Mouse (Mus musculus) lung, postnatal 0 days (tissue): ENCODE measurements around the gene Barx1. TPM values are rescaled to one million over a fixed set of nuclear protein-coding genes. Genes with fewer than 3 reads are reported as not detected.

Source experiments
- ATAC-seq: fragments of 200-750 bp; cut with Nextera tagmentation; 2 replicates; pipeline ENCODE4 v1.8.0; 2017; ENCODE audit warnings: moderate library complexity
- DNase-seq: peaks from one replicate; pipeline ENCODE4 v3.0.0-alpha.2; 2016; ENCODE audit warnings: low spot score
- H3K27ac ChIP-seq: fragments of 300-500 bp; sonication (generic); 2 replicates; pipeline ENCODE4 v1.5.1; 2014; ENCODE audit warnings: antibody characterized with exemption, mild to moderate bottlenecking, low read length, mixed read lengths
- H3K27me3 ChIP-seq: fragments of 300-500 bp; sonication (generic); replicated peaks from 2 replicates; pipeline ENCODE4 v1.6.1; 2014; ENCODE audit warnings: low read length, mixed read lengths; ENCODE audit not compliant: insufficient read depth
- H3K36me3 ChIP-seq: fragments of 300-500 bp; sonication (generic); 2 replicates; pipeline ENCODE4 v1.6.1; 2014; ENCODE audit warnings: low read length, mixed read lengths; ENCODE audit not compliant: insufficient read depth
- H3K4me1 ChIP-seq: fragments of 300-500 bp; sonication (generic); 2 replicates; pipeline ENCODE4 v1.6.1; 2014; ENCODE audit warnings: antibody characterized with exemption, low read depth, low read length, mixed read lengths; ENCODE audit not compliant: insufficient read depth
- H3K4me2 ChIP-seq: fragments of 300-500 bp; sonication (generic); replicated peaks from 2 replicates; pipeline ENCODE4 v1.6.1; 2014; ENCODE audit warnings: low read depth, mild to moderate bottlenecking, low read length, moderate library complexity, mixed read lengths
- H3K4me3 ChIP-seq: fragments of 300-500 bp; sonication (generic); 2 replicates; pipeline ENCODE4 v1.5.1; 2014; ENCODE audit warnings: low read depth, low read length
- H3K9ac ChIP-seq: fragments of 300-500 bp; sonication (generic); replicated peaks from 2 replicates; pipeline ENCODE4 v1.6.1; 2014; ENCODE audit warnings: low read depth, mild to moderate bottlenecking
- H3K9me3 ChIP-seq: fragments of 300-500 bp; sonication (generic); 2 replicates; pipeline ENCODE4 v1.6.1; 2016; ENCODE audit warnings: low read length, mixed read lengths
- CTCF ChIP-seq: IDR thresholded peaks from 2 replicates; pipeline ENCODE4 v1.5.1; 2016; ENCODE audit warnings: antibody characterized with exemption, mild to moderate bottlenecking
- EP300 ChIP-seq: IDR thresholded peaks from 2 replicates; pipeline ENCODE4 v1.6.1; 2016; ENCODE audit warnings: antibody characterized with exemption, mild to moderate bottlenecking, control low read depth
- WGBS: fragments of 180-500 bp; shearing (Covaris S2); extraction: QIAGEN DNeasy Blood & Tissue Kit; methylation state at CpG from one replicate; pipeline ENCODE4 v1.1.7; 2014; 5-methylcytosine and 5-hydroxymethylcytosine counted together
- polyA plus RNA-seq: library from polyadenylated mRNA; unstranded; fragments of >200 nt; fragmentation: Nextera tagmentation; extraction: Ambion mirVana; gene quantifications from 2 replicates; pipeline ENCODE4 v1.2.1, GENCODE M21; 2015

Gene Barx1
- polyA plus RNA-seq, 1 experiment from 2014 or later: not detected

DNA sequence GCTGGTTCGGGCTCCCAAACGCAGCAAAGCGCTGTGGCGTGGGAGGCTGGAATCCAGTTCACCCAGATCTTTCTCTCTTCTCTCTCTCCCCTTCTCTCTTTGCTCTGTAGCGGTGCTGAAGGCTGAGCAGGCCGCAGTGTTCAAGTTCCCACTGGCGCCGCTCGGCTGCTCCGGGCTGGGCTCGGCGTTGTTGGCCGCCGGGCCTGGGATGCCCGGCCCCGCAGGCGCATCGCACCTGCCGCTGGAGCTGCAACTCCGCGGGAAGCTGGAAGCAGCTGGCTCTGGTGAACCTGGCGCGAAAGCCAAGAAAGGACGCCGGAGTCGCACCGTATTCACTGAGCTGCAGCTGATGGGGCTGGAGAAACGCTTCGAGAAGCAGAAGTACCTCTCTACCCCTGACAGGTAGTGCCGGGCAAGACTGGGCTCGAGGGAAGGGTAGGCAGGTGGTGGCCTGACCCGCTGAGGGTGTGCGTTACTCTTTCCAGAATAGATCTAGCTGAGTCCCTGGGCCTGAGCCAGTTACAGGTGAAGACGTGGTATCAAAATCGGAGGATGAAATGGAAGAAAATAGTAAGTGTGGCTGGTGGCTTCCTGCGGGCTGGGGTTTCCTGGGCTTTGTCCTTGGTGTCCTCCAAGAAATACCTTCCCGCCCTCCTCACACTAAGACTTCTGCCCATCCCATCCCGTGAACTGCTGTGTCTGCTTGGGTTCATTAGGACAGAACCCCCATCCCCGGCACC, 2.3 kb downstream of the Barx1 start:
- WGBS: 2% methylated on average over 39 of the region's 39 CpGs
- H3K4me1 ChIP-seq: peaks cover 3% of the 10 kb centered on the region

DNA sequence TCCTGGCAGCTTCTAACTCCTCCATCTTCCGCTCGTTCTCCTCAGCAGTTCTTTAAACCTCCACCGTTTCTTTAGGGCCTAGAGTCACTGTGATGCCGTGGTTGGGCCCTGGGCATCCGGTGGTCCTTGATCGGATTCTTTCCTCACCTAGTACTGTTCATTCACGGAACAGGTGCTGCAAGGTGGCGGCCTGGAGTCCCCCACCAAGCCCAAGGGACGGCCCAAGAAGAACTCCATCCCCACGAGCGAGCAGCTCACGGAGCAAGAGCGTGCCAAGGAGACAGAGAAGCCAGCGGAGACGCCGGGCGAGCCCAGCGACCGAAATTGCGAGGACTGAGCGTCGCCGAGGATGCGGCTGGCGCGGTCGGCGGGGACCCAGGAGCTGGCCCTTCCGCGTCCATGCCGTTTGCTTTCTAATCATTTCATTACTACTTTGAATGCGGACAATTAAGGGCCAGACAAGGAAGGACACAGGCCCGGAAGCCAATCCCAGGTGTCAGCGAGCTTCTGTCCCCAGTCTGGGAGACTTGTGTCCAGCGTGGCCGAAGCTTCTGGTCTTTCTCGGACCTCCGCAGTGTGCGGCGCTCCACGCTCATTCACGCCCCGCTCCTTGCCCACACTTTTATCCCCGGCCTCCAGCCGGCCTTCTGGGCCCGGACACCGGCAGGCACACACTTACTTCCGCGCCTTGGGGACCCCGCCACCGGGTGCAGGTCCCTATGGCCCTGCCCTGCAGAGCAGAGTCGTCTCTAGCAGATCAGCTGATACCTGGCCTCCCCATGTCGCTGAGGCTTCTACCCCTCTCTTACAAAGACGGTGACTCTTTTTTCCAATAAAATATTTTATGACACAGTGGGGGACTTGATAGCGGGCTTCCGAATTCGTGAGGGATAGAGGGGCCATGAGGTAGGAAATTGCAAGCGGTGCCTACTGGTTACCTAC, 3.1 kb downstream of the Barx1 start:
- H3K4me1 ChIP-seq: peaks cover 3% of the 10 kb centered on the region
- H3K9ac ChIP-seq: no peak overlapping the region
- 0 out of 2 replicates have a peak overlapping the region, but pooled peaks have one; percentile 5 for H3K4me2 ChIP-seq
- no peaks in the 10 kb centered on the region for H3K9me3 ChIP-seq
- H3K27me3 ChIP-seq: peaks cover 86% of the 10 kb centered on the region
- no peaks in the 10 kb centered on the region for H3K36me3 ChIP-seq
- ATAC-seq: no peak
- no peak for DNase-seq
- H3K4me3 ChIP-seq: no peak overlapping the region
- 4% methylated on average over 58 of the region's 58 CpGs for WGBS
- TF ChIP-seq EP300: no peak
- TF ChIP-seq CTCF: no peak
- no peak overlapping the region for H3K27ac ChIP-seq

More for the DNA sequence above, 2.3 kb downstream of the Barx1 start:
- H3K36me3 ChIP-seq: no peaks in the 10 kb centered on the region
- H3K27ac ChIP-seq: no peak overlapping the region
- H3K9ac ChIP-seq: no peak overlapping the region
- peaks cover 88% of the 10 kb centered on the region for H3K27me3 ChIP-seq
- no peak for ATAC-seq
- no peaks in the 10 kb centered on the region for H3K9me3 ChIP-seq
- no peak overlapping the region for H3K4me2 ChIP-seq
- DNase-seq: no peak
- TF ChIP-seq EP300 (no peak), CTCF (no peak)
- no peak overlapping the region for H3K4me3 ChIP-seq

GRCm38 (mm10) chr13:48667461-48667860, 4.7 kb downstream of the Barx1 start:
- Histone ChIP-seq H3K36me3 (no peaks in the 10 kb centered on the region), H3K4me2 (no peak overlapping the region), H3K9me3 (no peaks in the 10 kb centered on the region), H3K9ac (no peak overlapping the region), H3K4me3 (no peak overlapping the region), H3K27me3 (peaks cover 81% of the 10 kb centered on the region), H3K27ac (no peak overlapping the region), H3K4me1 (peaks cover 3% of the 10 kb centered on the region)
- no peak for DNase-seq
- no peak for TF ChIP-seq EP300
- TF ChIP-seq CTCF: no peak
- WGBS: 3% methylated on average over 4 of the region's 4 CpGs
- ATAC-seq: no peak

GRCm38 (mm10) chr13:48668091-48668975, 5.5 kb downstream of the Barx1 start:
- 4% methylated on average over 28 of the region's 33 CpGs for WGBS
- Histone ChIP-seq H3K27me3 (peaks cover 81% of the 10 kb centered on the region), H3K36me3 (no peaks in the 10 kb centered on the region), H3K9ac (no peak overlapping the region), H3K4me2 (peak overlapping the region; percentile 42), H3K4me1 (peaks cover 3% of the 10 kb centered on the region; the same call in 1 of the 2 replicates), H3K27ac (no peak overlapping the region), H3K9me3 (no peaks in the 10 kb centered on the region), H3K4me3 (peak overlapping the region; percentile 21)
- ATAC-seq (no peak), DNase-seq (no peak)
- TF ChIP-seq EP300: no peak
- TF ChIP-seq CTCF: no peak

DNA sequence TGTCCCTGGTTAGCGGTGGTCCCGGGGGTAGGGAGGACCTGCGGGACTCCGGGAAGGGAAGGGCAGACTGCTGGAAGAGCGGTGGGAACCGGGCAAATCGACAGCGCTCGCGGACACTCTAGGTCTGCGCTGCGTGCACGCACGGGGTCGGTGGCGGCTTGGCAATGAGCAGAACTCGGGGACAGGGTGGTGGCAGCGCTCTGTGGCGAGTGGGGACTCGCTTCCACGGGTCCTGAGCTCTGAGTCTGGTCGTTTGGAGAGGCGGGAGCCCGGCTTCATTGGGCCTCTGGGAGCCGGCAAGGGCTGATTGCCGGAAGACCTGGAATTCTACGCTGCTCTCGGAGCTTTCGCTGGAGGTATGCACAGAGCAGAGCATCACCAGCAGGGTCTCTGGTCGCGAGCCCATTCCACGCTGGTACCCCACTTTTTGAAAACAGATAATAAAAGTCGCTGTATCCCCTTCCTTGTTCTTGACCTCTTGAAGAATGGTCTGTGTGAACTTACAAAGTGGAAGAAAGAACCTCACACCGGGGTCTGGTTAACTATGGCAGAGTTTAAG, 6.3 kb downstream of the Barx1 start:
- ATAC-seq: no peak

More for the DNA sequence above, 6.3 kb downstream of the Barx1 start:
- Histone ChIP-seq H3K4me1 (peaks cover 3% of the 10 kb centered on the region; the same call in 1 of the 2 replicates), H3K4me2 (peak overlapping the region; percentile 42), H3K9ac (no peak overlapping the region), H3K4me3 (peak overlapping the region; percentile 21; the same call in 1 of the 2 replicates), H3K36me3 (no peaks in the 10 kb centered on the region), H3K27me3 (peaks cover 79% of the 10 kb centered on the region), H3K27ac (no peak overlapping the region), H3K9me3 (no peaks in the 10 kb centered on the region)
- WGBS: under 1% methylated on average over 34 of the region's 34 CpGs
- DNase-seq: no peak
- TF ChIP-seq CTCF (no peak), EP300 (no peak)
